Mouse (Mus musculus): Measurements from ENCODE around the gene Nubp2.

DNA sequence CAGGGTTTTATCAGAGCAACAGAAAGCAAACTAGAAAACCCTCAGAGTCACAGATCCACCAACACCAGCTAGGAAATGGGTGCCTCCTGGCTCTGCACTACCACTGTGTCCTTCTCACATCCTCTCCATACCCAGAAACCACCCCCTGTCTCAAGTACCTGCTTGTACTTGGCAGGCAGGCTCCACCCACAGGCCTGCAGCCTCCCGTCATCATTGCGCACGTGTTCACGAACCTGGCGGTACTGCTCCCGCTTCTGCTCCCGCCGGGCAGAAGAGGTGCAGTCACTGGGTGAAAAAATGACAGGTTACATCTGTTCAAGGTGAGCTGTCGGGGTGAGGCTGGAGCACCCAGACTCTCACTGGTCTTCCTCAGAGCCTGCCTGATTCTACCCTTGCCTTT, 17.6 kb upstream of the Nubp2 start:
- no peak for TF ChIP-seq E2F4 (IDR thresholded peaks at IDR 0.05; ENCODE audit: insufficient replicate concordance, low read depth, low read length)
- TF ChIP-seq TCF12 (IDR thresholded peaks at IDR 0.05; ENCODE audit: low read depth, low read length): no peak
- no peak for TF ChIP-seq ZKSCAN1 (IDR thresholded peaks at IDR 0.05; ENCODE audit: borderline replicate concordance, low read depth, low read length)
- no peak for TF ChIP-seq CHD2 (IDR thresholded peaks at IDR 0.05; ENCODE audit: low read length)
- no peak for TF ChIP-seq MAZ (IDR thresholded peaks at IDR 0.05; ENCODE audit: low read depth, low read length)
- TF ChIP-seq CTCF (conservative IDR thresholded peaks at IDR 0.05 in 1 of 2, IDR thresholded peaks at IDR 0.05 in 1 of 2; ENCODE audit: low read depth in 2 of 2, low read length in 2 of 2): no peak
- no peak for TF ChIP-seq POLR2A (IDR thresholded peaks at IDR 0.05; ENCODE audit: low read depth, low read length)
- TF ChIP-seq TBP (conservative IDR thresholded peaks at IDR 0.05; ENCODE audit: low read depth, low read length): no peak
- TF ChIP-seq SIN3A (IDR thresholded peaks at IDR 0.05; ENCODE audit: low read length): no peak
- no peak for TF ChIP-seq MEF2A (IDR thresholded peaks at IDR 0.05; ENCODE audit: borderline replicate concordance, low read depth, low read length)
- no peak for TF ChIP-seq MAX (IDR thresholded peaks at IDR 0.05; ENCODE audit: low read length)
- TF ChIP-seq MAFK (IDR thresholded peaks at IDR 0.05; ENCODE audit: insufficient replicate concordance, low read length): no peak
